Mouse (Mus musculus): Measurements from ENCODE around the gene Bmf. TPM values are rescaled to one million over a fixed set of nuclear protein-coding genes. Genes with fewer than 3 reads are reported as not detected.

Bmf gene
- 4.2 and 4.4 TPM in 2 replicates for polyA plus RNA-seq (2015; fragmentation: Nextera tagmentation; extraction: Ambion mirVana)

DNA sequence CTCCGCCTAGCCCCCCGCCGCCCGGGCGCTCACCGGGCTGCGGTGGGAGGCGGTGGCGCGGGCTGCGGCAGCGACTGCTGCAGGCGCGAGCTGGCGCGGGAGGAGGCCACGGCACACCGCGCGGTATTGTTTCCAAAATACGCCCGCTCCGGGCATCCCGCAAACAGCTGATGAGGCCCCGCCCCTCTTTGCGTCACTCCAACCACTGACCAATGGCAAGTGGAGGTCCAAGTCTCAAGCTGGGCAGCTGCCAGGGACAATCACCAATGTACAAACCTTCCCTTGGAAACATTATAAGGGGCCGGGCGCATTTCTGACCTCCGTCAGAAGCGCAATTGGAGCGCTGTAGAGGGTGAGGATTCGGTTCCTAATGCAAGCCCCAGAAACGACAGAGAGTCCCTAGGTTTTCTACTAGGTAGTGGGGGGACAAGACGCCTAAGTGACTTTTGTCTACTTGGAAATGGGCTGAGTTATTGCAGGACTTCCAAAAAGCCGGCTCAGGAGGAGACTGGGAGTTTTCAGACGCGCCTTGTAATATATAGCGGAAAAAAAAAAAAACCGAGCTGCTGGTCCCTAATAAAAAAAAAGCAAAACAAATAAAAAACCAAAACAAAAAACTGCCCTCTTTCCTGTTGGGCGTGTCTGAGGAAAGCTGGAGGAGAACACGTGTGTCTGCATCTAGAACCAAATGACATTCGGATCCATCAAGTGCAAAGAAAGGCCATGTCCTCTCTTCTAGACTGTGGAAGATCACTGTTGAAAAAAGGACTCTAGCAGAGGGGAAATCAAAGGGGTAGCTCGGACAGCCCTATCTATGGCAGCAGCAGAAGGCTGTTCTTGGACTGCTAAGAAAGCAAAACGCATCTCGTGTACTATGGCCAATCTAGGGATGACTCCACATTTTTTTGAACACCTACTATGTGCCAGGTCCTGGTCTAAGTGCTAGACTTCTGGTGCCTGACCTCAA is at the start of gene Bmf:
Gene Bmf (minus strand): TSS at position 181 of the 967 bp plus-strand sequence.
- H3K9ac ChIP-seq (ENCODE audit: low read length) = peak within 1 kb of the TSS; percentile 90
- H3K36me3 ChIP-seq (ENCODE audit: control insufficient read depth, insufficient read depth, low read length) = no peaks in the 10 kb centered on the region
- H3K4me3 ChIP-seq (replicated peaks; ENCODE audit: low read length) = peak within 1 kb of the TSS; percentile 90
- no peaks in the 10 kb centered on the region for H3K27me3 ChIP-seq (ENCODE audit: control insufficient read depth, insufficient read depth, low read length)
- H3K9me3 ChIP-seq (replicated peaks; ENCODE audit: control insufficient read depth, low read length) = no peaks in the 10 kb centered on the region
- H3K4me1 ChIP-seq (ENCODE audit: control insufficient read depth, insufficient read depth, low read length) = peaks cover 39% of the 10 kb centered on the region
- ATAC-seq (ENCODE audit: insufficient read depth, low FRiP score) = peak; percentile 85
- H3K4me2 ChIP-seq (ENCODE audit: low read depth, low read length) = peak within 1 kb of the TSS; percentile 93
- WGBS = under 1% methylated on average over 45 of the region's 45 CpGs
- peak within 1 kb of the TSS; percentile 98 for H3K27ac ChIP-seq (ENCODE audit: low read length)

DNA sequence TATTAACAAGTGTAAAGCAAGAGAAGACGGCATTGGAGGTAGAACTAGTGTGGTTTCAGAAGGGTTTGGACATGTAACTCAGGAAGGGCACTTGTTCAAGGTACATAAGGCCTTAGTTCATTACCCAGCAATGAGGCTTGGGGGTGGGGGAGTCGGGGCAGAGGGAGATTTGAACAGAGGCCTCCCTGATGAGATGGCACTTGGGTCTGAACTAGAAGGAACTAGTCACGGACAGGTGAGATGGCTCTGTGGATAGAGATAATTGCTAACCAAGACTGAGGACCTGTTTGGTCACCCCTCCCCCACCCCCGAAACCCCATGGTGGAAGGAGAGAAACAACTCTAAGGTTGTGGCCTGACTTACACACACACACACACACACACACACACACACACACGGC is 49.6 kb upstream of the Bmf start:
- Histone ChIP-seq H3K27ac (ENCODE audit: low read length) (no peak overlapping the region), H3K4me3 (replicated peaks; ENCODE audit: low read length) (peak overlapping the region; percentile 79), H3K27me3 (ENCODE audit: control insufficient read depth, insufficient read depth, low read length) (no peaks in the 10 kb centered on the region), H3K4me2 (ENCODE audit: low read depth, low read length) (peak overlapping the region; percentile 74), H3K9ac (ENCODE audit: low read length) (peak overlapping the region; percentile 78), H3K36me3 (ENCODE audit: control insufficient read depth, insufficient read depth, low read length) (peaks cover 9% of the 10 kb centered on the region; the same call in 1 of the 2 replicates), H3K4me1 (ENCODE audit: control insufficient read depth, insufficient read depth, low read length) (peaks cover 16% of the 10 kb centered on the region; the same call in 1 of the 2 replicates), H3K9me3 (replicated peaks; ENCODE audit: control insufficient read depth, low read length) (no peaks in the 10 kb centered on the region)
- WGBS = 41% methylated on average over 5 of the region's 5 CpGs
- no peak for ATAC-seq (ENCODE audit: insufficient read depth, low FRiP score)

DNA sequence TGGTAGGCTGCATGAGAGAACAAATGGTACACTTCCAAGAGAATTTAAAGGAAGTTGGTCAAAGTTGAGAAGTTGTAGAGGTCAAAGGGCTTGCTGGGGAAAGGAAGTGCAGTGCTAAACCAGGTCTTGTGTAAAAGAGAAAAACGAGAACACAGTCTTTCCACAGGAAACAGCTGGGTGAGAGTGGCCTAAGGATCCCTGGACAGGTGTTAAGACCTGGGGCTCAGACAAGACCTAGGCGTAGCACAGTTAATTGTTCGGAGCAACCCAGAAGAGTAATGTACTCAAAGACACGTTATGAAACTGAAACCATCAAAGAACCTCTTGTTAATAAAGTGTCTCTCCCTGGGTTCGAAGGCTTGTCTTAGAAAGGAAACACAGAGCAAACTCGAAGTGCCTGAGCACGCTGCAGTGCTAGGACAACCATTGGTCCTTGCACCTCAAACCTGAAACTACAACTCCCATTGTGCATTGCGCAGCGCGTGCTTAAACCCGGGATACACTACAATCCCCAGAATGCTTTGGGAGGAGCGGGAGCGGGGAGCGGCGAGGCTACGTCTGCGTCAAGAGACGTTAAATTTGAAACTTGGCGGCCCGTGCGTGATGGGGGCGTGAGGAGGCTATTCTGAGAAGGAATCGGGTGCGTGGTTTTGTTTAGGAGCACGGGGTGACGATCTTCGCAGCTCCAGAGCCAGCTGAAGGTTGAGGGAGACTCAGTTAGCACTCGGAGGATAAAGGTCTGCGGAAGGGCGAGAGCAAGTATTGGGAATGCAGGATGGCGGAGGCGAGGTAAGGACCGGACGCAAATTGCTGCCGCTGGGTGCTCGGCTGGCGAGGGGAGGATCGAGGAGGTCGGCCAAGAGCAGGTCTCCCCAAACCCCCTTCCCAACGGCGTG is 48.4 kb upstream of the Bmf start, which contains the start of gene Bub1b:
Gene Bub1b (plus strand): TSS at position 539 of the 896 bp plus-strand sequence.
- 5% methylated on average over 41 of the region's 41 CpGs for WGBS
- no peaks in the 10 kb centered on the region for H3K9me3 ChIP-seq (replicated peaks; ENCODE audit: control insufficient read depth, low read length)
- peak within 1 kb of the TSS; percentile 74 for H3K4me2 ChIP-seq (ENCODE audit: low read depth, low read length)
- peaks cover 6% of the 10 kb centered on the region; the same call in 1 of the 2 replicates for H3K36me3 ChIP-seq (ENCODE audit: control insufficient read depth, insufficient read depth, low read length)
- peak; percentile 97 for ATAC-seq (ENCODE audit: insufficient read depth, low FRiP score)
- H3K4me1 ChIP-seq (ENCODE audit: control insufficient read depth, insufficient read depth, low read length) = peaks cover 16% of the 10 kb centered on the region; the same call in 1 of the 2 replicates
- H3K9ac ChIP-seq (ENCODE audit: low read length) = peak within 1 kb of the TSS; percentile 78
- no peaks in the 10 kb centered on the region for H3K27me3 ChIP-seq (ENCODE audit: control insufficient read depth, insufficient read depth, low read length)
- peak within 1 kb of the TSS; percentile 79 for H3K4me3 ChIP-seq (replicated peaks; ENCODE audit: low read length)
- H3K27ac ChIP-seq (ENCODE audit: low read length) = peak within 1 kb of the TSS; percentile 15; the same call in 1 of the 2 replicates

DNA sequence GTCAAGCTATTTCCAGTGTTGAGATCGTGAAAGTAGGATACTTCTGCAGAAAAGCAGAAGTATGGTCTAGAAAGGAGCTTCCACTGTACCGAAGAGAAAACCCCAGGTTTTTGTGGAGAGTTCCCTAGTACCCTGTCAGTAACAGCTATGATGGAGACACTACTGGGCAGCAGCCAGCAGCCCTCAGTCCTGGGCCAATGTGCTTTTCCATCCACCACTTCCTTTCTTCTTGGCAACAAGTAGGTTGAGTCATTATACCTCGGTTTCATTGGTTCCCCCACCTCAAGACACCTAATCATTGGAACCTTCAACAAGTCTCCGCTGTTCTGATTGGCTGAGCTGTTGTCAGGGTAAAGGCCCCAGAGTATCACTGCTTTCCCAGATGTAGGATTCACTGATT is 41.6 kb upstream of the Bmf start:
- Histone ChIP-seq H3K9me3 (replicated peaks; ENCODE audit: control insufficient read depth, low read length) (no peaks in the 10 kb centered on the region), H3K27ac (ENCODE audit: low read length) (no peak overlapping the region), H3K36me3 (ENCODE audit: control insufficient read depth, insufficient read depth, low read length) (no peaks in the 10 kb centered on the region), H3K4me3 (replicated peaks; ENCODE audit: low read length) (no peak overlapping the region), H3K9ac (ENCODE audit: low read length) (no peak overlapping the region), H3K27me3 (ENCODE audit: control insufficient read depth, insufficient read depth, low read length) (no peaks in the 10 kb centered on the region), H3K4me2 (ENCODE audit: low read depth, low read length) (no peak overlapping the region), H3K4me1 (ENCODE audit: control insufficient read depth, insufficient read depth, low read length) (no peaks in the 10 kb centered on the region)
- 87% methylated on average over 4 of the region's 4 CpGs for WGBS
- no peak for ATAC-seq (ENCODE audit: insufficient read depth, low FRiP score)

DNA sequence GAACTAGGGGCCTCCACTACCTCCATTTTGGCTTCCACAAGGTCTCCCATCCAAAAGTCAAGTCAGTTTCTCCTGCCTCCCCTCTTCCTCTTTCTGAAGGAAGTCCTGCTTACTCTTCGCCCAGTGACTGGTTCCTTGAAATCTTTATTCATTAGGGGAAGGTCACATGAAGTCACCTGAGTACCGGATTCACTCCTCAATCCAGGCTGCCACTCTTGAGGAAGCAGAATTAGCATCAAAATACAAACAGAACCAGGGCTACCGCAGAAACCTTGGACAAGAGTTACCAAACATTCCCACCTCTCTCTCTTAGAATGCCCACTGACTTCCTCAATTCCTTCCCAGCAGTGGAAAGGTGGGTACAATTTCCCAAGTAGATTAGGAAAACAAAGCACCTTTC is 38.2 kb upstream of the Bmf start:
- H3K27me3 ChIP-seq (ENCODE audit: control insufficient read depth, insufficient read depth, low read length) = no peaks in the 10 kb centered on the region
- no peaks in the 10 kb centered on the region for H3K9me3 ChIP-seq (replicated peaks; ENCODE audit: control insufficient read depth, low read length)
- no peaks in the 10 kb centered on the region for H3K36me3 ChIP-seq (ENCODE audit: control insufficient read depth, insufficient read depth, low read length)
- no peak for ATAC-seq (ENCODE audit: insufficient read depth, low FRiP score)
- no peaks in the 10 kb centered on the region for H3K4me1 ChIP-seq (ENCODE audit: control insufficient read depth, insufficient read depth, low read length)
- no peak overlapping the region for H3K27ac ChIP-seq (ENCODE audit: low read length)
- H3K4me3 ChIP-seq (replicated peaks; ENCODE audit: low read length) = no peak overlapping the region
- H3K9ac ChIP-seq (ENCODE audit: low read length) = no peak overlapping the region
- WGBS = 70% methylated on average over 3 of the region's 3 CpGs
- no peak overlapping the region for H3K4me2 ChIP-seq (ENCODE audit: low read depth, low read length)

DNA sequence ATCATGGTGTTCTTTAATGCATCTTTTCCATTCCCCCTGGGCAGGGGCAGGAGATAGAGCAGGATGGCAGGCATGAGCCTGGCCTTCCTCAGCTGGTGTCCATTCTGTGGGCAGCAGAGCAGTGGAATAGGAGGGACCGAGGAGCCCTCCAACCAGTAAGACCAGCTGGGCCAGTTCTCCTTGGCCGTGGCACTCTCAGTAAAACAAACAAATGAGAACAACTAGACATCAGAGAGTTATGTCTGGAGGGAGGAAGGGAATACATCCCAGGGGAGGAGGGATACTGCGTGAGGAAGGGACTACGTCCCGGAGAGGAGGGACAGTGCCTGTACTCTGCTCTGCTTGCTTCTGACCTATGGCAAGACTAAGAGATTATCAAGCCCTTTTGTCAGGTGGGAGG is 36.5 kb upstream of the Bmf start:
- Histone ChIP-seq H3K9me3 (replicated peaks; ENCODE audit: control insufficient read depth, low read length) (no peaks in the 10 kb centered on the region), H3K9ac (ENCODE audit: low read length) (no peak overlapping the region), H3K27me3 (ENCODE audit: control insufficient read depth, insufficient read depth, low read length) (no peaks in the 10 kb centered on the region), H3K4me1 (ENCODE audit: control insufficient read depth, insufficient read depth, low read length) (no peaks in the 10 kb centered on the region), H3K36me3 (ENCODE audit: control insufficient read depth, insufficient read depth, low read length) (no peaks in the 10 kb centered on the region), H3K27ac (ENCODE audit: low read length) (no peak overlapping the region), H3K4me3 (replicated peaks; ENCODE audit: low read length) (no peak overlapping the region), H3K4me2 (ENCODE audit: low read depth, low read length) (no peak overlapping the region)
- peak; percentile 63; the same call in 1 of the 2 replicates for ATAC-seq (ENCODE audit: insufficient read depth, low FRiP score)
- WGBS = 20% methylated on average over 5 of the region's 5 CpGs

DNA sequence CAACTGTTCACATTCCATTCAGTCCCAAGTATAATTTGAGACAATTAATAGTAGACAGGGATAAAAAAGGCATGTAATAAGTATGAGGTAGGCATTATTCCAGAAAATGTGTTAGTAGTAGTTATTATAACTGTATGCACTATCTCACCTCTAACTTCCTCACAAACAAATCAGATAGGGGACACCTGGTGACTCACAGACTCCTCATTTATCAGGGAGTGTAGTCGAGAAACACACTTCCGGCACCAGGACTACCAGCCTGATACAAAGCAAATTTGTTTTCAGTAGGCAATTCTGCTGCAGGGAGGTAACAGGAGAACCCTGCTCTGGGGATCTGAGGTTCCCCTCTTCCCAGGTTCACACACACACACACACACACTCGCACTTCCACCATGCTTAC is 23.6 kb upstream of the Bmf start:
- WGBS = 57% methylated on average over 3 of the region's 3 CpGs
- no peak for ATAC-seq (ENCODE audit: insufficient read depth, low FRiP score)
- no peaks in the 10 kb centered on the region for H3K27me3 ChIP-seq (ENCODE audit: control insufficient read depth, insufficient read depth, low read length)
- no peak overlapping the region for H3K9ac ChIP-seq (ENCODE audit: low read length)
- H3K27ac ChIP-seq (ENCODE audit: low read length) = no peak overlapping the region
- H3K4me1 ChIP-seq (ENCODE audit: control insufficient read depth, insufficient read depth, low read length) = no peaks in the 10 kb centered on the region
- no peak overlapping the region for H3K4me3 ChIP-seq (replicated peaks; ENCODE audit: low read length)
- H3K36me3 ChIP-seq (ENCODE audit: control insufficient read depth, insufficient read depth, low read length) = no peaks in the 10 kb centered on the region
- H3K9me3 ChIP-seq (replicated peaks; ENCODE audit: control insufficient read depth, low read length) = no peaks in the 10 kb centered on the region
- H3K4me2 ChIP-seq (ENCODE audit: low read depth, low read length) = no peak overlapping the region

DNA sequence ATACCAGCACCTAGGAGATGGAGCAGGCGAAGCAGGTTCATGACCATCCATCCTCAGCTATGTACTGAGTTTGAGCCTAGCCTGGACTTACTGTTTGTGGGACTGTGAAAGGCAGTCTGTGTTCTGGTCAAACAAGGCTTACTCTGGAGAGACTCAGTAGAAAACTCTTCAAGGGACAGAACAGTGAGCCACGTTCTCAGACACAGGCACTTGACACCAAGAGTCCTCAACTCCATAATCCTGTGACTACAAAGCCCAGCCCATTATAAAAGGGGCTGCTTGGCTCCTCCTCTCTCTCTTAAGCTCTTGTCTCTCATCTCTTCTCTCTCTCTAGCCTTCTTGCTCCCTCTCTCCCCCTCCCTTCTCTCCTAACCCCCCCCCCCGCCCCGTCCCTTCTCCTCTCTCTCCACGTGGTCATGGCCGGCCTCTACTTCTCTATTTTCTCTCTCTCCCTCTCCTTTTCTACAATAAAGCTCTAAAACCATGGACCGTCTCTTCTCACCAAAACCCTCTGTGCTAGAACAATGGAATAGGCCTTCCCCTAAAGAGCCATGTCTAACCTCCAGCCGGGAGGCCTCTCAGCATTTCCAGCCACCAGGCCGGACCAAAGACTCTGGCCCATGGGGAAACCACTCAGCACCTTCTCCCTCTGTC is 22.8 kb upstream of the Bmf start:
- 79% methylated on average over 8 of the region's 9 CpGs for WGBS
- Histone ChIP-seq H3K4me2 (ENCODE audit: low read depth, low read length) (no peak overlapping the region), H3K36me3 (ENCODE audit: control insufficient read depth, insufficient read depth, low read length) (no peaks in the 10 kb centered on the region), H3K27me3 (ENCODE audit: control insufficient read depth, insufficient read depth, low read length) (no peaks in the 10 kb centered on the region), H3K4me3 (replicated peaks; ENCODE audit: low read length) (no peak overlapping the region), H3K9me3 (replicated peaks; ENCODE audit: control insufficient read depth, low read length) (no peaks in the 10 kb centered on the region), H3K4me1 (ENCODE audit: control insufficient read depth, insufficient read depth, low read length) (no peaks in the 10 kb centered on the region), H3K27ac (ENCODE audit: low read length) (no peak overlapping the region), H3K9ac (ENCODE audit: low read length) (no peak overlapping the region)
- no peak for ATAC-seq (ENCODE audit: insufficient read depth, low FRiP score)

Measured in stomach, embryonic 16.5 days (tissue).